Mouse (Mus musculus) MEL (cell line): Measurements from ENCODE around the gene Grb2. TPM values are rescaled to one million over a fixed set of nuclear protein-coding genes. Genes with fewer than 3 reads are reported as not detected.

ENCODE experiments used
- DNase-seq: peaks from one replicate; pipeline ENCODE4 v3.0.0; 2011; ENCODE audit warnings: low read depth, low spot score
- H3K27ac ChIP-seq: 2 replicates; pipeline ENCODE4 v1.5.1; 2012; ENCODE audit warnings: low read depth, mild to moderate bottlenecking, control low read depth, low read length, moderate library complexity; ENCODE audit not compliant: control insufficient read depth
- H3K27me3 ChIP-seq, 2 experiments: fragments of 150-350 bp in 1 of 2; sonication (generic) in 1 of 2; 2 replicates each; pipeline ENCODE4 v1.6.1; 2012; ENCODE audit warnings: low read length in 2 of 2, mild to moderate bottlenecking in 2 of 2, improper control_type of control experiment in 1 of 2, moderate library complexity in 1 of 2; ENCODE audit not compliant: insufficient read depth in 2 of 2, control insufficient read depth in 1 of 2
- H3K36me3 ChIP-seq, 2 experiments: 2 replicates each; pipeline ENCODE4 v1.6.1; 2012 to 2014; ENCODE audit warnings: low read length in 2 of 2, improper control_type of control experiment in 1 of 2, inconsistent platforms in 1 of 2, mild to moderate bottlenecking in 1 of 2; ENCODE audit not compliant: insufficient read depth in 2 of 2, control insufficient read depth in 1 of 2
- H3K4me1 ChIP-seq, 2 experiments: fragments of 150-350 bp in 1 of 2; sonication (generic) in 1 of 2; 2 replicates each; pipeline ENCODE4 v1.6.1; 2012; ENCODE audit warnings: low read length in 2 of 2, improper control_type of control experiment in 1 of 2, mild to moderate bottlenecking in 1 of 2; ENCODE audit not compliant: insufficient read depth in 2 of 2, control insufficient read depth in 1 of 2
- H3K4me3 ChIP-seq, 2 experiments: fragments of 150-350 bp in 1 of 2; sonication (generic) in 1 of 2; 2 replicates each; pipeline ENCODE4 v1.5.1; 2012; ENCODE audit warnings: low read depth in 2 of 2, low read length in 2 of 2, mild to moderate bottlenecking in 2 of 2, moderate library complexity in 2 of 2, control low read depth in 1 of 2, improper control_type of control experiment in 1 of 2; ENCODE audit not compliant: control insufficient read depth in 1 of 2, insufficient read depth in 1 of 2
- H3K79me2 ChIP-seq: 2 replicates; pipeline ENCODE4 v1.6.1; 2012; ENCODE audit warnings: mild to moderate bottlenecking, low read length, moderate library complexity; ENCODE audit not compliant: control insufficient read depth, poor library complexity, insufficient read depth
- H3K9ac ChIP-seq: 2 replicates; pipeline ENCODE4 v1.6.1; 2012; ENCODE audit warnings: low read depth, mild to moderate bottlenecking, control low read depth, low read length, moderate library complexity; ENCODE audit not compliant: control insufficient read depth, poor library complexity, severe bottlenecking
- H3K9me3 ChIP-seq: fragments of 150-350 bp; sonication (generic); replicated peaks from 2 replicates; pipeline ENCODE4 v1.6.1; 2012; ENCODE audit warnings: mild to moderate bottlenecking, low read length, improper control_type of control experiment, moderate library complexity; ENCODE audit not compliant: insufficient read depth
- BHLHE40 ChIP-seq: IDR thresholded peaks from 2 replicates; pipeline ENCODE4 v1.6.1; 2012; ENCODE audit warnings: low read depth, mild to moderate bottlenecking, inconsistent platforms, low read length, improper control_type of control experiment, borderline replicate concordance
- CHD1 ChIP-seq: IDR thresholded peaks from 2 replicates; pipeline ENCODE4 v1.6.1; 2012; ENCODE audit warnings: low read depth, mild to moderate bottlenecking, inconsistent platforms, low read length, improper control_type of control experiment
- CHD2 ChIP-seq: IDR thresholded peaks from 2 replicates; pipeline ENCODE4 v1.6.1; 2011; ENCODE audit warnings: low read length, improper control_type of control experiment
- CTCF ChIP-seq, 3 experiments: IDR thresholded peaks in 2 of 3; conservative IDR thresholded peaks in 1 of 3; 2 replicates each; pipeline ENCODE4 v1.5.1; 2011 to 2012; ENCODE audit warnings: low read length in 3 of 3, low read depth in 2 of 3, mild to moderate bottlenecking in 2 of 3, improper control_type of control experiment in 1 of 3, inconsistent platforms in 1 of 3, mixed read lengths in 1 of 3, moderate library complexity in 1 of 3; ENCODE audit not compliant: control insufficient read depth in 1 of 3, insufficient read depth in 1 of 3, poor library complexity in 1 of 3, severe bottlenecking in 1 of 3
- ETS1 ChIP-seq: IDR thresholded peaks from 2 replicates; pipeline ENCODE4 v1.6.1; 2012; ENCODE audit warnings: low read depth, mild to moderate bottlenecking, inconsistent platforms, low read length, improper control_type of control experiment, moderate library complexity
- GATA1 ChIP-seq: IDR thresholded peaks from 2 replicates; pipeline ENCODE4 v1.6.1; 2011; ENCODE audit warnings: low read depth, low read length, improper control_type of control experiment
- MAFK ChIP-seq: IDR thresholded peaks from 2 replicates; pipeline ENCODE4 v1.6.1; 2011; ENCODE audit warnings: low read depth, mild to moderate bottlenecking, low read length, improper control_type of control experiment, borderline replicate concordance
- MYB ChIP-seq: IDR thresholded peaks from 2 replicates; pipeline ENCODE4 v1.6.1; 2011; ENCODE audit warnings: mild to moderate bottlenecking, low read depth, low read length, improper control_type of control experiment
- MYC ChIP-seq: IDR thresholded peaks from 2 replicates; pipeline ENCODE4 v1.6.1; 2011; ENCODE audit warnings: low read depth, mild to moderate bottlenecking, low read length, improper control_type of control experiment, moderate library complexity
- NELFE ChIP-seq: IDR thresholded peaks from 2 replicates; pipeline ENCODE4 v1.6.1; 2011; ENCODE audit warnings: low read depth, low read length, improper control_type of control experiment
- POLR2A ChIP-seq, 2 experiments: IDR thresholded peaks; 2 replicates each; pipeline ENCODE4 v1.6.1; 2011 to 2012; ENCODE audit warnings: low read length in 2 of 2, mild to moderate bottlenecking in 2 of 2, control low read depth in 1 of 2, improper control_type of control experiment in 1 of 2, low read depth in 1 of 2, moderate library complexity in 1 of 2; ENCODE audit not compliant: control insufficient read depth in 1 of 2, insufficient read depth in 1 of 2, poor library complexity in 1 of 2
- POLR2AphosphoS5 ChIP-seq: IDR thresholded peaks from 2 replicates; pipeline ENCODE4 v1.6.1; 2012; ENCODE audit warnings: low read depth, borderline replicate concordance, mild to moderate bottlenecking, inconsistent platforms, low read length, moderate library complexity, mixed read lengths
- RAD21 ChIP-seq: IDR thresholded peaks from 2 replicates; pipeline ENCODE4 v1.6.1; 2011; ENCODE audit warnings: mild to moderate bottlenecking, low read depth, low read length, improper control_type of control experiment
- RCOR1 ChIP-seq: IDR thresholded peaks from 2 replicates; pipeline ENCODE4 v1.6.1; 2012; ENCODE audit warnings: low read depth, mild to moderate bottlenecking, inconsistent platforms, low read length, improper control_type of control experiment
- TAL1 ChIP-seq: IDR thresholded peaks from 2 replicates; pipeline ENCODE4 v1.6.1; 2012; ENCODE audit warnings: mild to moderate bottlenecking, inconsistent platforms, low read length, moderate library complexity, mixed read lengths
- TBP ChIP-seq: IDR thresholded peaks from 2 replicates; pipeline ENCODE4 v1.8.0; 2011; ENCODE audit warnings: low read depth, low read length, improper control_type of control experiment
- TCF12 ChIP-seq: IDR thresholded peaks from 2 replicates; pipeline ENCODE4 v1.6.1; 2014; ENCODE audit warnings: low read depth, mild to moderate bottlenecking, inconsistent platforms, low read length, improper control_type of control experiment, moderate library complexity
- UBTF ChIP-seq: IDR thresholded peaks from 2 replicates; pipeline ENCODE4 v1.6.1; 2012; ENCODE audit warnings: low read depth, mild to moderate bottlenecking, inconsistent platforms, low read length, improper control_type of control experiment, moderate library complexity, borderline replicate concordance; ENCODE audit not compliant: insufficient read depth
- USF1 ChIP-seq: IDR thresholded peaks from 2 replicates; pipeline ENCODE4 v1.6.1; 2014; ENCODE audit warnings: low read depth, mild to moderate bottlenecking, inconsistent platforms, low read length, improper control_type of control experiment, moderate library complexity
- ZMIZ1 ChIP-seq: IDR thresholded peaks from 2 replicates; pipeline ENCODE4 v1.6.1; 2012; ENCODE audit warnings: low read depth, mild to moderate bottlenecking, inconsistent platforms, low read length, improper control_type of control experiment, moderate library complexity
- polyA plus RNA-seq, 2 experiments: library from polyadenylated mRNA; stranded (reverse) in 1 of 2; unstranded in 1 of 2; fragments of >175 nt in 1 of 2; fragments of >200 nt in 1 of 2; gene quantifications; 2 replicates each; pipeline versions ENCODE4 v1.2.1 to v1.2.4; 2012; ENCODE audit warnings: low replicate concordance in 2 of 2, low read depth in 1 of 2; ENCODE audit not compliant: insufficient read length in 2 of 2, insufficient read depth in 1 of 2, missing spikeins in 1 of 2
- total RNA-seq: library from RNA; depleted of rRNA; stranded (reverse); fragments of 300-350 nt; gene quantifications from 2 replicates; pipeline ENCODE4 v1.2.3, GENCODE M21; 2012

Gene Grb2
- total and polyA plus RNA-seq, 3 experiments: 75.3 to 261 TPM; not detected in 1

- no peaks in the 10 kb centered on the region for H3K9me3 ChIP-seq
- H3K36me3 ChIP-seq: peaks cover 2 to 21% of the 10 kb centered on the region in 2 experiments
- no peak for DNase-seq
- no peak overlapping the region for H3K27ac ChIP-seq
- TF ChIP-seq USF1 (no peak), POLR2A (IDR thresholded peaks at IDR 0.05; ENCODE audit: control insufficient read depth in 1 of 2, insufficient read depth in 1 of 2, low read depth in 1 of 2, low read length in 2 of 2, poor library complexity in 1 of 2) (peak in 1 of 2 experiments; percentile 28; a peak in 1 of 4 replicates)
- no peak overlapping the region for H3K9ac ChIP-seq
- H3K79me2 ChIP-seq: peaks cover 31% of the 10 kb centered on the region
- peaks cover 5 to 21% of the 10 kb centered on the region in 2 experiments; a peak in 3 of 4 replicates for H3K4me1 ChIP-seq
- H3K27me3 ChIP-seq: no peaks in the 10 kb centered on the region
- no peak overlapping the region for H3K4me3 ChIP-seq
These were observed 99.7 kb downstream of the Grb2 start for GRCm38 (mm10) chr11:115608421-115609399.

DNA sequence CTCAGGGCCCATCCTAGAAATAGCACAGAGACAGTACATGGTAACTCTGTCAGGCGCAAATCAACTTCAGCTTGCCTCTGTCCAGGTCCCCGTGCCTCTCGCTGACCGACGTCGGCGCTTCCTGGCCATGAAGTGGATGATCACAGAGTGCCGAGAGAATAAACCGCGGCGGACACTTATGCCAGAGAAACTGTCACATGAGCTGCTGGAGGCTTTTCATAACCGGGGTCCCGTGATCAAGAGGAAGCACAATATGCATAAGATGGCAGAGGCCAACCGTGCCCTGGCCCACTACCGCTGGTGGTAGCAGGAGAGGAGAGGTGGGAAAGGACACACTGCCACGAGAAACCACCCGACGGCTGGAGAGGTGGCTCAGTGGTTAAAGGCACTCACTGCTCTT lies 101.7 kb downstream of the Grb2 start:
- no peaks in the 10 kb centered on the region for H3K9me3 ChIP-seq
- no peak overlapping the region for H3K4me3 ChIP-seq
- H3K79me2 ChIP-seq: peaks cover 46% of the 10 kb centered on the region
- no peaks in the 10 kb centered on the region for H3K27me3 ChIP-seq
- no peak for DNase-seq
- H3K9ac ChIP-seq: no peak overlapping the region
- H3K27ac ChIP-seq: no peak overlapping the region
- H3K36me3 ChIP-seq: peaks cover 2 to 26% of the 10 kb centered on the region in 2 experiments
- no peak for TF ChIP-seq TBP
- no peak for TF ChIP-seq MYB
- TF ChIP-seq POLR2A (IDR thresholded peaks at IDR 0.05; ENCODE audit: control insufficient read depth in 1 of 2, insufficient read depth in 1 of 2, low read depth in 1 of 2, low read length in 2 of 2, poor library complexity in 1 of 2): no peak
- TF ChIP-seq POLR2AphosphoS5: no peak
- peaks cover 6 to 27% of the 10 kb centered on the region in 2 experiments for H3K4me1 ChIP-seq

GRCm38 (mm10) chr11:115604304-115604696 lies 104.1 kb downstream of the Grb2 start:
- H3K9ac ChIP-seq: peak overlapping the region; percentile 83
- H3K36me3 ChIP-seq: peaks cover 5 to 30% of the 10 kb centered on the region in 2 experiments

More at GRCm38 (mm10) chr11:115604304-115604696, 104.1 kb downstream of the Grb2 start:
- Histone ChIP-seq H3K27me3 (no peaks in the 10 kb centered on the region), H3K79me2 (peaks cover 66% of the 10 kb centered on the region), H3K4me1 (peaks cover 9 to 39% of the 10 kb centered on the region in 2 experiments), H3K4me3 (peak overlapping the region; percentile 75 to 84), H3K9me3 (no peaks in the 10 kb centered on the region), H3K27ac (peak overlapping the region; percentile 87)
- peak; percentile 68 for DNase-seq
- no peak for TF ChIP-seq TCF12
- no peak for TF ChIP-seq CTCF (IDR thresholded peaks at IDR 0.05 in 2 of 3, conservative IDR thresholded peaks at IDR 0.05 in 1 of 3; ENCODE audit: control insufficient read depth in 1 of 3, insufficient read depth in 1 of 3, low read depth in 2 of 3, low read length in 3 of 3, poor library complexity in 1 of 3, severe bottlenecking in 1 of 3)
- no peak for TF ChIP-seq ZMIZ1
- no peak for TF ChIP-seq CHD2
- TF ChIP-seq MYC: no peak
- no peak for TF ChIP-seq TAL1
- no peak for TF ChIP-seq ETS1
- no peak for TF ChIP-seq MAFK
- TF ChIP-seq GATA1: no peak
- no peak for TF ChIP-seq POLR2AphosphoS5
- TF ChIP-seq BHLHE40: no peak
- TF ChIP-seq POLR2A (IDR thresholded peaks at IDR 0.05; ENCODE audit: control insufficient read depth in 1 of 2, insufficient read depth in 1 of 2, low read depth in 1 of 2, low read length in 2 of 2, poor library complexity in 1 of 2): no peak
- TF ChIP-seq UBTF: no peak
- TF ChIP-seq CHD1: no peak
- no peak for TF ChIP-seq RAD21
- no peak for TF ChIP-seq NELFE
- TF ChIP-seq RCOR1: no peak
- no peak for TF ChIP-seq MYB
